Mouse (Mus musculus) brain, embryonic 18.5 days (tissue): ENCODE data around the gene Vmn1r40.

Experiments
- DNase-seq: peaks from one replicate; pipeline ENCODE4 v3.0.0-alpha.2; 2012; ENCODE audit warnings: low read depth, low spot score

Vmn1r40 gene

GRCm38 (mm10) chr6:89707240-89707639 is at the start of gene Vmn1r40:
TSS of gene Vmn1r40 (plus strand) at chr6:89707540.
- no peak for DNase-seq

- no peak for DNase-seq
Observed at GRCm38 (mm10) chr6:89658342-89658741, 49.0 kb upstream of the Vmn1r40 start.

- DNase-seq = no peak
Observed at GRCm38 (mm10) chr6:89658931-89659330, 48.4 kb upstream of the Vmn1r40 start.

GRCm38 (mm10) chr6:89659692-89660423 is 47.5 kb upstream of the Vmn1r40 start:
- DNase-seq = no peak

GRCm38 (mm10) chr6:89660490-89660889 is 46.9 kb upstream of the Vmn1r40 start:
- no peak for DNase-seq

GRCm38 (mm10) chr6:89662521-89662920 is 44.8 kb upstream of the Vmn1r40 start:
- no peak for DNase-seq

- no peak for DNase-seq
Observed at GRCm38 (mm10) chr6:89665155-89665554, 42.2 kb upstream of the Vmn1r40 start.

GRCm38 (mm10) chr6:89665667-89666066 is 41.7 kb upstream of the Vmn1r40 start:
- DNase-seq = no peak

GRCm38 (mm10) chr6:89666976-89667375 is 40.4 kb upstream of the Vmn1r40 start:
- no peak for DNase-seq

- no peak for DNase-seq
Observed at GRCm38 (mm10) chr6:89669556-89669955, 37.8 kb upstream of the Vmn1r40 start.

GRCm38 (mm10) chr6:89671431-89671830 is 35.9 kb upstream of the Vmn1r40 start:
- DNase-seq = no peak

- no peak for DNase-seq
Observed at GRCm38 (mm10) chr6:89672641-89673040, 34.7 kb upstream of the Vmn1r40 start.

GRCm38 (mm10) chr6:89673135-89673780 is 34.1 kb upstream of the Vmn1r40 start:
- no peak for DNase-seq

GRCm38 (mm10) chr6:89678522-89678921 is 28.8 kb upstream of the Vmn1r40 start:
- no peak for DNase-seq

GRCm38 (mm10) chr6:89679291-89679835 is 28.0 kb upstream of the Vmn1r40 start:
- DNase-seq = no peak

GRCm38 (mm10) chr6:89680155-89680554 is 27.2 kb upstream of the Vmn1r40 start:
- no peak for DNase-seq

- DNase-seq = no peak
Observed at GRCm38 (mm10) chr6:89684231-89684630, 23.1 kb upstream of the Vmn1r40 start.

- DNase-seq = no peak
Observed at GRCm38 (mm10) chr6:89687100-89687499, 20.2 kb upstream of the Vmn1r40 start.

GRCm38 (mm10) chr6:89706624-89707023 is 716 bp upstream of the Vmn1r40 start:
- no peak for DNase-seq

- no peak for DNase-seq
Observed at GRCm38 (mm10) chr6:89718051-89718450, 10.7 kb downstream of the Vmn1r40 start.

GRCm38 (mm10) chr6:89740466-89740865 is 33.1 kb downstream of the Vmn1r40 start, which contains the start of gene Vmn1r41:
TSS of gene Vmn1r41 (plus strand) at chr6:89740766.
- no peak for DNase-seq

- DNase-seq = no peak
Observed at GRCm38 (mm10) chr6:89742811-89743210, 35.5 kb downstream of the Vmn1r40 start.
